Mouse (Mus musculus): Measurements from ENCODE around the gene Dcun1d4.

GRCm38 (mm10) chr5:73539848-73540510 lies 59.2 kb downstream of the Dcun1d4 start:
- TF ChIP-seq TCF12 (IDR thresholded peaks at IDR 0.05; ENCODE audit: insufficient read depth, poor library complexity, severe bottlenecking): no peak
- TF ChIP-seq POLR2A (IDR thresholded peaks at IDR 0.05; ENCODE audit: insufficient read length, low read depth): no peak
- no peak for TF ChIP-seq POLR2AphosphoS2 (IDR thresholded peaks at IDR 0.05; ENCODE audit: insufficient read length, low read depth)
- no peak for TF ChIP-seq MYOG (IDR thresholded peaks at IDR 0.05; ENCODE audit: control insufficient read depth in 1 of 3, insufficient read depth in 1 of 3, insufficient read length in 2 of 3, low read depth in 2 of 3)
- TF ChIP-seq TCF3 (IDR thresholded peaks at IDR 0.05; ENCODE audit: insufficient read length, low read depth): no peak

Measured in myocyte (in vitro differentiated cells).